Mouse (Mus musculus) frontal cortex, adult (tissue): ENCODE measurements around the gene Stoml1.

Experiments
- ATAC-seq: cut with Nextera tagmentation; 2 replicates; pipeline ENCODE4 v1.9.2; 2017; ENCODE audit warnings: mild to moderate bottlenecking, moderate library complexity, mixed read lengths; ENCODE audit not compliant: low TSS enrichment

The Stoml1 gene

GRCm38 (mm10) chr9:58272068-58272541 is 19.1 kb downstream of the Stoml1 start:
- ATAC-seq: no peak

- ATAC-seq: no peak
Measured at GRCm38 (mm10) chr9:58272855-58273254, 19.9 kb downstream of the Stoml1 start.

GRCm38 (mm10) chr9:58274101-58274604 is 21.2 kb downstream of the Stoml1 start:
- no peak for ATAC-seq

GRCm38 (mm10) chr9:58274626-58275025 is 21.7 kb downstream of the Stoml1 start:
- peak; percentile 23; the same call in 1 of the 2 replicates for ATAC-seq

GRCm38 (mm10) chr9:58275115-58275774 is 22.3 kb downstream of the Stoml1 start:
- peak; percentile 71 for ATAC-seq

GRCm38 (mm10) chr9:58275797-58276196 is 22.8 kb downstream of the Stoml1 start:
- ATAC-seq: 0 out of 2 replicates have a peak, but pooled peaks have one; percentile 3

- ATAC-seq: no peak
Measured at GRCm38 (mm10) chr9:58276346-58276745, 23.4 kb downstream of the Stoml1 start.

GRCm38 (mm10) chr9:58278313-58278712 is 25.3 kb downstream of the Stoml1 start:
- no peak for ATAC-seq

- ATAC-seq: no peak
Measured at GRCm38 (mm10) chr9:58278821-58279723, 26.1 kb downstream of the Stoml1 start.

- no peak for ATAC-seq
Measured at GRCm38 (mm10) chr9:58279780-58280179, 26.8 kb downstream of the Stoml1 start.

GRCm38 (mm10) chr9:58280259-58281109 is 27.5 kb downstream of the Stoml1 start:
- peak; percentile 76; the same call in 1 of the 2 replicates for ATAC-seq

- no peak for ATAC-seq
Measured at GRCm38 (mm10) chr9:58281597-58281996, 28.6 kb downstream of the Stoml1 start.

- no peak for ATAC-seq
Measured at GRCm38 (mm10) chr9:58283431-58283830, 30.5 kb downstream of the Stoml1 start.

GRCm38 (mm10) chr9:58289090-58289489 is 36.1 kb downstream of the Stoml1 start:
- ATAC-seq: no peak

GRCm38 (mm10) chr9:58289901-58290300 is 36.9 kb downstream of the Stoml1 start:
- no peak for ATAC-seq

GRCm38 (mm10) chr9:58294527-58294926 is 41.6 kb downstream of the Stoml1 start:
- ATAC-seq: no peak

- ATAC-seq: no peak
Measured at GRCm38 (mm10) chr9:58295345-58295744, 42.4 kb downstream of the Stoml1 start.

- no peak for ATAC-seq
Measured at GRCm38 (mm10) chr9:58295766-58296361, 42.9 kb downstream of the Stoml1 start.

GRCm38 (mm10) chr9:58297065-58297464 is 44.1 kb downstream of the Stoml1 start:
- no peak for ATAC-seq

GRCm38 (mm10) chr9:58297961-58298477 is 45.1 kb downstream of the Stoml1 start:
- no peak for ATAC-seq

GRCm38 (mm10) chr9:58299356-58299799 is 46.4 kb downstream of the Stoml1 start:
- no peak for ATAC-seq
